Mouse (Mus musculus): ENCODE measurements at regions not wholly inside any gene's neighbourhood (a gene's known extent, or its start where the extent isn't known, plus 50 kb on each side); places are given as distances from the start of the nearest gene placed in this dataset.

- Histone ChIP-seq H3K4me3 (no peak overlapping the region), H3K27ac (replicated peaks) (no peak overlapping the region), H3K27me3 (no peaks in the 10 kb centered on the region), H3K4me2 (no peak overlapping the region), H3K36me3 (no peaks in the 10 kb centered on the region), H3K9me3 (no peaks in the 10 kb centered on the region), H3K4me1 (replicated peaks) (no peaks in the 10 kb centered on the region), H3K9ac (no peak overlapping the region)
- 83% methylated on average over 8 of the region's 8 CpGs for WGBS
- no peak for ATAC-seq (ENCODE audit: low read depth)
These were observed 108.7 kb upstream of the Tbc1d5 start for GRCm38 (mm10) chr17:51287878-51288277.

- Histone ChIP-seq H3K27ac (replicated peaks) (no peak overlapping the region), H3K9ac (no peak overlapping the region), H3K4me3 (no peak overlapping the region), H3K9me3 (no peaks in the 10 kb centered on the region), H3K27me3 (no peaks in the 10 kb centered on the region), H3K4me1 (replicated peaks) (no peaks in the 10 kb centered on the region), H3K36me3 (no peaks in the 10 kb centered on the region), H3K4me2 (no peak overlapping the region)
- WGBS: 74% methylated on average over 5 of the region's 5 CpGs
- ATAC-seq (ENCODE audit: low read depth): no peak
These were observed 106.2 kb upstream of the Tbc1d5 start for GRCm38 (mm10) chr17:51285362-51285761.

GRCm38 (mm10) chr17:51278771-51279170 lies 99.6 kb upstream of the Tbc1d5 start:
- Histone ChIP-seq H3K27ac (replicated peaks) (no peak overlapping the region), H3K27me3 (no peaks in the 10 kb centered on the region), H3K4me3 (no peak overlapping the region), H3K4me2 (no peak overlapping the region), H3K36me3 (no peaks in the 10 kb centered on the region), H3K4me1 (replicated peaks) (no peaks in the 10 kb centered on the region), H3K9me3 (no peaks in the 10 kb centered on the region), H3K9ac (no peak overlapping the region)
- no peak for ATAC-seq (ENCODE audit: low read depth)
- 74% methylated on average over 7 of the region's 7 CpGs for WGBS

- H3K9me3 ChIP-seq: no peaks in the 10 kb centered on the region
- no peaks in the 10 kb centered on the region for H3K4me1 ChIP-seq (replicated peaks)
- no peak overlapping the region for H3K4me3 ChIP-seq
- no peak for ATAC-seq (ENCODE audit: low read depth)
- no peak overlapping the region for H3K4me2 ChIP-seq
- no peaks in the 10 kb centered on the region for H3K27me3 ChIP-seq
- no peaks in the 10 kb centered on the region for H3K36me3 ChIP-seq
- no peak overlapping the region for H3K27ac ChIP-seq (replicated peaks)
- 83% methylated on average over 2 of the region's 2 CpGs for whole genome bisulfite sequencing
- H3K9ac ChIP-seq: no peak overlapping the region
These were observed 98.9 kb upstream of the Tbc1d5 start for GRCm38 (mm10) chr17:51278094-51278493.

GRCm38 (mm10) chr17:51277161-51277560 lies 98.0 kb upstream of the Tbc1d5 start:
- no peaks in the 10 kb centered on the region for H3K9me3 ChIP-seq
- H3K4me1 ChIP-seq (replicated peaks): no peaks in the 10 kb centered on the region
- H3K9ac ChIP-seq: no peak overlapping the region
- H3K27ac ChIP-seq (replicated peaks): no peak overlapping the region
- no peaks in the 10 kb centered on the region for H3K36me3 ChIP-seq
- no peak overlapping the region for H3K4me2 ChIP-seq
- no peak for ATAC-seq (ENCODE audit: low read depth)
- no peak overlapping the region for H3K4me3 ChIP-seq
- no peaks in the 10 kb centered on the region for H3K27me3 ChIP-seq

- no peak overlapping the region for H3K27ac ChIP-seq (replicated peaks)
- H3K9ac ChIP-seq: no peak overlapping the region
- H3K36me3 ChIP-seq: no peaks in the 10 kb centered on the region
- no peaks in the 10 kb centered on the region for H3K4me1 ChIP-seq (replicated peaks)
- H3K4me3 ChIP-seq: no peak overlapping the region
- no peak for ATAC-seq (ENCODE audit: low read depth)
- no peak overlapping the region for H3K4me2 ChIP-seq
- no peaks in the 10 kb centered on the region for H3K9me3 ChIP-seq
- H3K27me3 ChIP-seq: no peaks in the 10 kb centered on the region
- 89% methylated on average over 1 of the region's 1 CpGs for WGBS
These were observed 92.9 kb upstream of the Tbc1d5 start for GRCm38 (mm10) chr17:51272025-51272424.

GRCm38 (mm10) chr17:51262946-51263345 lies 83.8 kb upstream of the Tbc1d5 start:
- H3K27ac ChIP-seq (replicated peaks): no peak overlapping the region
- H3K9ac ChIP-seq: no peak overlapping the region
- H3K4me2 ChIP-seq: no peak overlapping the region
- WGBS: 79% methylated on average over 3 of the region's 3 CpGs
- no peaks in the 10 kb centered on the region for H3K9me3 ChIP-seq
- no peak overlapping the region for H3K4me3 ChIP-seq
- H3K36me3 ChIP-seq: no peaks in the 10 kb centered on the region
- ATAC-seq (ENCODE audit: low read depth): no peak
- H3K27me3 ChIP-seq: no peaks in the 10 kb centered on the region
- no peaks in the 10 kb centered on the region for H3K4me1 ChIP-seq (replicated peaks)

- no peak overlapping the region for H3K4me3 ChIP-seq
- no peak for ATAC-seq (ENCODE audit: low read depth)
These were observed 83.3 kb upstream of the Tbc1d5 start for GRCm38 (mm10) chr17:51262404-51262803.

GRCm38 (mm10) chr17:51258316-51258715 lies 79.2 kb upstream of the Tbc1d5 start:
- no peaks in the 10 kb centered on the region for H3K4me1 ChIP-seq (replicated peaks)
- 81% methylated on average over 5 of the region's 5 CpGs for WGBS
- no peaks in the 10 kb centered on the region for H3K9me3 ChIP-seq
- H3K27me3 ChIP-seq: no peaks in the 10 kb centered on the region
- no peak overlapping the region for H3K27ac ChIP-seq (replicated peaks)
- no peak overlapping the region for H3K4me3 ChIP-seq
- no peak overlapping the region for H3K9ac ChIP-seq
- ATAC-seq (ENCODE audit: low read depth): no peak
- no peak overlapping the region for H3K4me2 ChIP-seq
- no peaks in the 10 kb centered on the region for H3K36me3 ChIP-seq

More at GRCm38 (mm10) chr17:51262404-51262803, 83.3 kb upstream of the Tbc1d5 start:
- H3K27ac ChIP-seq (replicated peaks): no peak overlapping the region
- no peaks in the 10 kb centered on the region for H3K9me3 ChIP-seq
- no peak overlapping the region for H3K9ac ChIP-seq
- H3K4me1 ChIP-seq (replicated peaks): no peaks in the 10 kb centered on the region
- H3K4me2 ChIP-seq: no peak overlapping the region
- no peaks in the 10 kb centered on the region for H3K27me3 ChIP-seq
- H3K36me3 ChIP-seq: no peaks in the 10 kb centered on the region

GRCm38 (mm10) chr17:51248543-51248942 lies 69.4 kb upstream of the Tbc1d5 start:
- no peak for ATAC-seq (ENCODE audit: low read depth)
- Histone ChIP-seq H3K4me3 (no peak overlapping the region), H3K9ac (no peak overlapping the region), H3K4me1 (replicated peaks) (no peaks in the 10 kb centered on the region), H3K9me3 (no peaks in the 10 kb centered on the region), H3K27ac (replicated peaks) (no peak overlapping the region), H3K27me3 (no peaks in the 10 kb centered on the region), H3K4me2 (no peak overlapping the region), H3K36me3 (no peaks in the 10 kb centered on the region)
- 71% methylated on average over 6 of the region's 6 CpGs for WGBS

- Histone ChIP-seq H3K4me1 (replicated peaks) (no peaks in the 10 kb centered on the region), H3K9me3 (no peaks in the 10 kb centered on the region), H3K27ac (replicated peaks) (no peak overlapping the region), H3K36me3 (no peaks in the 10 kb centered on the region), H3K27me3 (no peaks in the 10 kb centered on the region), H3K9ac (no peak overlapping the region), H3K4me3 (no peak overlapping the region), H3K4me2 (no peak overlapping the region)
- WGBS: 85% methylated on average over 3 of the region's 3 CpGs
- ATAC-seq (ENCODE audit: low read depth): no peak
These were observed 66.9 kb upstream of the Tbc1d5 start for GRCm38 (mm10) chr17:51246038-51246437.

- ATAC-seq (ENCODE audit: low read depth): no peak
- H3K4me1 ChIP-seq (replicated peaks): no peaks in the 10 kb centered on the region
- WGBS: 64% methylated on average over 5 of the region's 5 CpGs
- no peaks in the 10 kb centered on the region for H3K27me3 ChIP-seq
- no peaks in the 10 kb centered on the region for H3K36me3 ChIP-seq
- no peak overlapping the region for H3K9ac ChIP-seq
- H3K4me2 ChIP-seq: no peak overlapping the region
- H3K4me3 ChIP-seq: no peak overlapping the region
- H3K9me3 ChIP-seq: no peaks in the 10 kb centered on the region
- no peak overlapping the region for H3K27ac ChIP-seq (replicated peaks)
These were observed 61.3 kb upstream of the Tbc1d5 start for GRCm38 (mm10) chr17:51240360-51240993.

- WGBS: 79% methylated on average over 3 of the region's 3 CpGs
- H3K36me3 ChIP-seq: no peaks in the 10 kb centered on the region
- no peak overlapping the region for H3K27ac ChIP-seq (replicated peaks)
- ATAC-seq (ENCODE audit: low read depth): no peak
- no peaks in the 10 kb centered on the region for H3K9me3 ChIP-seq
- no peaks in the 10 kb centered on the region for H3K27me3 ChIP-seq
- H3K4me3 ChIP-seq: no peak overlapping the region
- H3K9ac ChIP-seq: no peak overlapping the region
- H3K4me2 ChIP-seq: no peak overlapping the region
- no peaks in the 10 kb centered on the region for H3K4me1 ChIP-seq (replicated peaks)
These were observed 60.3 kb upstream of the Tbc1d5 start for GRCm38 (mm10) chr17:51239465-51239864.
